Mouse (Mus musculus) hindbrain, embryonic 11.5 days (tissue): ENCODE measurements around the gene Afg1l. TPM values are rescaled to one million over a fixed set of nuclear protein-coding genes. Genes with fewer than 3 reads are reported as not detected.

Experiments used
- ATAC-seq: fragments of 200-750 bp; cut with Nextera tagmentation; 2 replicates; pipeline ENCODE4 v1.8.0; 2017; ENCODE audit warnings: mild to moderate bottlenecking, moderate TSS enrichment, moderate library complexity; ENCODE audit not compliant: low FRiP score
- DNase-seq: peaks from one replicate; pipeline ENCODE4 v3.0.0-alpha.2; 2015; ENCODE audit warnings: low spot score
- H3K27ac ChIP-seq: fragments of 300-500 bp; sonication (generic); 2 replicates; pipeline ENCODE4 v1.5.1; 2014; ENCODE audit warnings: mild to moderate bottlenecking, low read depth, low read length
- H3K27me3 ChIP-seq: fragments of 300-500 bp; sonication (generic); 2 replicates; pipeline ENCODE4 v1.6.1; 2014; ENCODE audit warnings: mild to moderate bottlenecking, low read length, moderate library complexity, mixed read lengths; ENCODE audit not compliant: control insufficient read depth, insufficient read depth
- H3K36me3 ChIP-seq: fragments of 300-500 bp; sonication (generic); 2 replicates; pipeline ENCODE4 v1.6.1; 2014; ENCODE audit warnings: mild to moderate bottlenecking, low read length, moderate library complexity, mixed read lengths; ENCODE audit not compliant: control insufficient read depth, insufficient read depth
- H3K4me1 ChIP-seq: fragments of 300-500 bp; sonication (generic); replicated peaks from 2 replicates; pipeline ENCODE4 v1.6.1; 2014; ENCODE audit warnings: low read length, mixed read lengths; ENCODE audit not compliant: control insufficient read depth, insufficient read depth
- H3K4me2 ChIP-seq: fragments of 300-500 bp; sonication (generic); replicated peaks from 2 replicates; pipeline ENCODE4 v1.6.1; 2014; ENCODE audit warnings: mild to moderate bottlenecking, low read depth, low read length
- H3K4me3 ChIP-seq: fragments of 300-500 bp; sonication (generic); 2 replicates; pipeline ENCODE4 v1.5.1; 2014; ENCODE audit warnings: low read depth, low read length
- H3K9ac ChIP-seq: fragments of 300-500 bp; sonication (generic); 2 replicates; pipeline ENCODE4 v1.6.1; 2014; ENCODE audit warnings: low read depth, low read length
- H3K9me3 ChIP-seq: fragments of 300-500 bp; sonication (generic); 2 replicates; pipeline ENCODE4 v1.6.1; 2016; ENCODE audit warnings: low read length; ENCODE audit not compliant: control insufficient read depth
- WGBS: fragments of 180-500 bp; shearing (Covaris S2); extraction: QIAGEN DNeasy Blood & Tissue Kit; methylation state at CpG from one replicate; pipeline ENCODE4 v1.1.7; 2014; 5-methylcytosine and 5-hydroxymethylcytosine counted together
- polyA plus RNA-seq: library from polyadenylated mRNA; unstranded; fragments of >200 nt; fragmentation: Nextera tagmentation; extraction: Ambion mirVana; gene quantifications from 2 replicates; pipeline ENCODE4 v1.2.1, GENCODE M21; 2014

Afg1l gene
- polyA plus RNA-seq, 1 experiment from 2014 or later: 5.1 TPM

GRCm38 (mm10) chr10:42491158-42491557, 12.8 kb upstream of the Afg1l start:
- DNase-seq: no peak
- H3K4me3 ChIP-seq: no peak overlapping the region
- no peak overlapping the region for H3K27ac ChIP-seq
- no peak overlapping the region for H3K9ac ChIP-seq
- no peaks in the 10 kb centered on the region for H3K27me3 ChIP-seq
- no peaks in the 10 kb centered on the region for H3K4me1 ChIP-seq
- no peaks in the 10 kb centered on the region for H3K36me3 ChIP-seq
- WGBS: 52% methylated on average over 1 of the region's 1 CpGs
- H3K9me3 ChIP-seq: no peaks in the 10 kb centered on the region
- H3K4me2 ChIP-seq: no peak overlapping the region
- ATAC-seq: no peak

DNA sequence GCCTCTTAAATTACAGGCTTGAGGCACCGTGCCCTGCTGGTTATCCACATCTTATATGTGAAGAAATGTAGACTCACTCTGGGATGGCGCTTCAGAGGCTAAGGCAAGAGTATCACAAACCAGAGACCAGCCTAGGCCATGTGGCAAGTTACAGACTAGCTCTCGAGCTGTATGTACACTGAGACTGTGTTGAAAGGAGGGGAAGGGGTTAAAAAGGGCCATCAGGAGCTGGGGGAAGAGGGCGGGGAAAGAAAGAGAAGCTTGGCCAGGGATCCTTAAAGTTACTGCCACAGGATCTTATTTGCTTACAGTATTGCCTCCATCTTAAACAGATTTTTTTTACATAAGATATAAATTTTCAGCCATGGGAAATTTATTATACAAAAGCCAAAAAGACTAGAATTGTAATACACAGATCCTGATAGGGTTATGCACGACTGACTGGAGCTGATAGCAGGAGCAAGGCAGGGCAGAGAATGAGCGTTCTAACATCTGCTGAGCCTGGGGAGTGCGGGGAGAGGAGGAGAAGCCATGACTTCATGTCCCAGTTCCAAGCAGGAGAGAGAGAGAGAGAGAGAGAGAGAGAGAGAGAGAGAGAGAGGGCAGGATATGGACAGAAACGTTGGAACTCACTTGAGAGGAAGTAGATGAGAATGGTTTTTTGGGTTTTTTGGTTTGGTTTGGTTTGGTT, 10.4 kb upstream of the Afg1l start:
- ATAC-seq: no peak
- Histone ChIP-seq H3K4me2 (no peak overlapping the region), H3K27me3 (no peaks in the 10 kb centered on the region), H3K9ac (no peak overlapping the region), H3K27ac (no peak overlapping the region), H3K4me1 (no peaks in the 10 kb centered on the region), H3K36me3 (no peaks in the 10 kb centered on the region), H3K9me3 (no peaks in the 10 kb centered on the region), H3K4me3 (no peak overlapping the region)
- DNase-seq: no peak
- WGBS: 33% methylated on average over 8 of the region's 8 CpGs

DNA sequence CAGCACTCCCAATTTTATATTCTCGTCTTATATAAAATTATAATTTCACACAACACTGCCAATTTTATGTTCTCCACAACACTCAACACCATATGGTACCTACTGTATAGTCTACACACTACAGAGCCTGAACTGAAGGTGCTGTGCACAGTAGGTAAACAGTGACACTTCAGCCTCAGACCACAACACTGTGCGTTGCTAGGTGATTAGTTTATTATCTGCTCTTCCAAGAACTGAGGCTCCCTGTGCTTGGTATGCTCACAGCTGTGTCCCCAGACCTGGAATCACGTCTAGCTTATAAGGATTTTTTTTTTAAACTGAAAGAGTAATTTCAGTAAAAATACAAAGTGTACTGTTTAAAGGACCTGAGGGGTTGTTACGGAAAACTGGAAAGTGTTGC, 2.4 kb upstream of the Afg1l start:
- no peaks in the 10 kb centered on the region for H3K27me3 ChIP-seq
- H3K9me3 ChIP-seq: no peaks in the 10 kb centered on the region
- H3K4me3 ChIP-seq: no peak overlapping the region
- WGBS: 84% methylated on average over 4 of the region's 4 CpGs
- no peak overlapping the region for H3K4me2 ChIP-seq
- H3K36me3 ChIP-seq: no peaks in the 10 kb centered on the region
- DNase-seq (no peak), ATAC-seq (no peak)
- H3K9ac ChIP-seq: no peak overlapping the region
- H3K27ac ChIP-seq: no peak overlapping the region
- H3K4me1 ChIP-seq: no peaks in the 10 kb centered on the region

DNA sequence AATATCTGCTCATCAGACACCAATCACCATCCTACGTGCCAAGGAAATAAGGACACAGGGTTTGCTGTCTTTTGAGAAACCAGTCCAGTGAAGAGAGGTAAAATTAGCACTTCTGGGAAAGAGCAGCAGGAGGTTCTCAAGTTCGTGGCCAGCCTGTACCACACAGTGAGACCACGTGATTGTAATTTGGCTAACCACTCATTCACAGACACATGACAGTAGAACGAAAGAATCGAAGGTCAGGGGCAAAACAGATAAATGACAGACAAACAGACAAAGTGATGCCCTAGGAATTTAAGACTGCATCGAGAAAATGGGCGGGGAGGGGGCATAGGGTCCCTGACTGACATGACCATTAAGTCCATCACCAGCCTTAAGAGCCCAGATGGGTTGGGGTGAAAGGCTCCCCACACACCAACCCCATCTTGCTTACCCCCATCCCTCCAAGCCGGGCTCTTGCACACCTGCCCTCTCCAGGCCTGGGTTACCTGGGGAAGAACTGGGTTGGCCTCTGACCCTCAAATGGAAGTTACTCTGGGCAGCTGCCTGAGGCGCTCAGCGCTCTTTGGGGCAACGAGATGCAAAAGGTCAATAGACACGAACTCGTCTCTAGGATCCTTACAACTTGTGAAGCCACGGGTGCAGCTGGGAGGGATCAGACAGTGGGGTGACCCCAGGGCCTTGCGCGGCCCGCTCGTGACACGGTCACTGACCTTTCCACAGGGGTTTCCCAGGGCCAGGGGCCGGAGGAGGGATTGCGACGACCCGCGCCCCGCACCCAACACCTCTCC, 620 bp downstream of the Afg1l start:
- 12% methylated on average over 25 of the region's 25 CpGs for WGBS
- H3K9me3 ChIP-seq: no peaks in the 10 kb centered on the region
- ATAC-seq (peak; percentile 61), DNase-seq (no peak)
- H3K36me3 ChIP-seq: no peaks in the 10 kb centered on the region
- H3K27ac ChIP-seq: peak overlapping the region; percentile 87
- no peaks in the 10 kb centered on the region for H3K27me3 ChIP-seq
- H3K9ac ChIP-seq: peak overlapping the region; percentile 85
- H3K4me3 ChIP-seq: peak overlapping the region; percentile 79
- peak overlapping the region; percentile 64 for H3K4me2 ChIP-seq
- H3K4me1 ChIP-seq: no peaks in the 10 kb centered on the region

DNA sequence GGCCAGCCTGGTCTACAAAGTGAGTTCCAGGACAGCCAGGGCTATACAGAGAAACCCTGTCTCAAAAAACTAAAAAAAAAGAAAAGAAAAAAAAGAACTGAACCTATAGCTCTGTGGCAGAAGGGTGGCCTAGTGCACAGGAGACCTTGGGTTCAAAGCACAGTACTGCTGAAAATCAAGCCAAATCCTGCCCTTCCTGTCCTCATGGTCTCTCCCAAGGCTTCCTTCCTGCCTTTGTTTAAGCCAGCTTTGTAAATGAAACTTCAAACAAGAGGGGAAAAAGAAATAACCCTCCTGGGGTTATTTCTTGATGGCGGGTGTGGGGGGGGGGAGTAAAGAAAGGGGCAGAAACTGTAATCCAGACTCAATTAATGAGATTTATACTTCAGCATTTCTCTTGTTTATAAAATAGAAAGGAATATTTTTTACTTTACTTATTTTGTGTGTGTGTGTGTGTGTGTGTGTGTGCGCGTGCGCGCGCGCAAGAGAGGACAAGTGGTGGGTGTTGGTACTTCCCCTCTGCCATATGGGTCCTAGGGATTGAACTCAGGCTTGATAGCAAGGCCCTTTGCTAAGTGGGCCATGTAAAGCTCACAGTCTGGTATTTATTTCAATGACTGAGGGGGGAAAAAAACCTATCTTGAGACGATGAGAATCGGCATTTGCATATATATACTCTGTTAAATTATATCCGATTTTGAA, 1.4 kb downstream of the Afg1l start:
- Histone ChIP-seq H3K4me3 (no peak overlapping the region), H3K9ac (no peak overlapping the region), H3K9me3 (no peaks in the 10 kb centered on the region), H3K36me3 (no peaks in the 10 kb centered on the region), H3K27me3 (no peaks in the 10 kb centered on the region), H3K4me1 (no peaks in the 10 kb centered on the region), H3K27ac (no peak overlapping the region), H3K4me2 (no peak overlapping the region)
- ATAC-seq (no peak), DNase-seq (no peak)
- 95% methylated on average over 10 of the region's 10 CpGs for WGBS

DNA sequence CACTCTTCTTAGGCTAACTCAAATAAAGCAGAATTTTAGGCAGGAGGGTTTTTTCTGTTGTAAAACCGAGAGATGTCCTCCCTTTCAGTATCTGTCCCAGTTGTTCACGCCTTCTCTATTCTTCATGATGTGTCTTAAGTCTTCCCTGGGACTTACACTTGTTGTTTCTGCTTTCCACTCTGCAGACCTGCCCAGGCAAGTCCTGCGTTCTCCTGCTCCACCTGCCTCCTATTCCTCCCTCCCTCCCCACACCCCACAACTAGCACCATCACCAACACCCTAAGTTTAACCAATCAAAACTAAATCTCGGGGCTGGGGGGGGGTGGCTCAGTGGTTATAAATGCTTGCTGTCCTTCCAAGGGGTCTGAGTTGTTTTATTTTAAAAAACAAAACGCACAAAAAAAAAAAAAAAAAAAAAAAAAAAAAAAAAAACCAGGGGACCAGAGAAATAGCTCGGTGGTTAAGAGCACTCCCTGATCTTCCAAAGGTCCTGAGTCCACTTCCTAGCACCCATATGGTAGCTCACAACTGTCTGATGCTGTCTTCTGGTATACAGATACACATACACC, 3.3 kb downstream of the Afg1l start:
- 81% methylated on average over 6 of the region's 6 CpGs for WGBS
- no peaks in the 10 kb centered on the region for H3K9me3 ChIP-seq
- no peak overlapping the region for H3K27ac ChIP-seq
- DNase-seq (no peak), ATAC-seq (no peak)
- H3K27me3 ChIP-seq: no peaks in the 10 kb centered on the region
- H3K9ac ChIP-seq: no peak overlapping the region
- H3K4me3 ChIP-seq: no peak overlapping the region
- H3K36me3 ChIP-seq: no peaks in the 10 kb centered on the region
- no peak overlapping the region for H3K4me2 ChIP-seq
- no peaks in the 10 kb centered on the region for H3K4me1 ChIP-seq

- no peak overlapping the region for H3K27ac ChIP-seq
Observed at GRCm38 (mm10) chr10:42464805-42465204, 13.6 kb downstream of the Afg1l start.

GRCm38 (mm10) chr10:42464224-42464623, 14.1 kb downstream of the Afg1l start:
- H3K4me3 ChIP-seq: no peak overlapping the region
- H3K4me1 ChIP-seq: no peaks in the 10 kb centered on the region
- no peak overlapping the region for H3K4me2 ChIP-seq
- H3K9me3 ChIP-seq: no peaks in the 10 kb centered on the region
- no peak for DNase-seq
- H3K36me3 ChIP-seq: no peaks in the 10 kb centered on the region
- H3K27me3 ChIP-seq: no peaks in the 10 kb centered on the region
- no peak for ATAC-seq
- 57% methylated on average over 5 of the region's 5 CpGs for WGBS
- no peak overlapping the region for H3K9ac ChIP-seq
- no peak overlapping the region for H3K27ac ChIP-seq

More at GRCm38 (mm10) chr10:42464805-42465204, 13.6 kb downstream of the Afg1l start:
- Histone ChIP-seq H3K4me2 (no peak overlapping the region), H3K9ac (no peak overlapping the region), H3K4me1 (no peaks in the 10 kb centered on the region), H3K4me3 (no peak overlapping the region), H3K36me3 (no peaks in the 10 kb centered on the region), H3K27me3 (no peaks in the 10 kb centered on the region), H3K9me3 (no peaks in the 10 kb centered on the region)
- DNase-seq: no peak
- ATAC-seq: no peak
- WGBS: 84% methylated on average over 14 of the region's 14 CpGs
